Mouse (Mus musculus) testis, adult 2 months (tissue): ENCODE measurements around the gene Spcs3. TPM values are rescaled to one million over a fixed set of nuclear protein-coding genes. Genes with fewer than 3 reads are reported as not detected.

ENCODE experiments used
- H3K27ac ChIP-seq: fragments of 200-500 bp; 2 replicates; pipeline ENCODE4 v1.5.1; 2012; ENCODE audit warnings: low read depth, low read length; ENCODE audit not compliant: control insufficient read depth, insufficient read depth
- H3K27me3 ChIP-seq: fragments of 200-500 bp; 2 replicates; pipeline ENCODE4 v1.6.1; 2012; ENCODE audit warnings: mild to moderate bottlenecking, low read length, moderate library complexity; ENCODE audit not compliant: control insufficient read depth, insufficient read depth
- H3K36me3 ChIP-seq: fragments of 200-500 bp; 2 replicates; pipeline ENCODE4 v1.6.1; 2012; ENCODE audit warnings: mild to moderate bottlenecking, low read length; ENCODE audit not compliant: control insufficient read depth, insufficient read depth
- H3K4me1 ChIP-seq: fragments of 200-500 bp; 2 replicates; pipeline ENCODE4 v1.6.1; 2012; ENCODE audit warnings: low read length; ENCODE audit not compliant: control insufficient read depth, insufficient read depth
- H3K4me3 ChIP-seq: fragments of 200-500 bp; 2 replicates; pipeline ENCODE4 v1.5.1; 2012; ENCODE audit warnings: low read depth, mild to moderate bottlenecking, low read length, moderate library complexity, mixed read lengths; ENCODE audit not compliant: control insufficient read depth
- CTCF ChIP-seq: fragments of 200-500 bp; IDR thresholded peaks from 2 replicates; pipeline ENCODE4 v1.5.1; 2012; ENCODE audit warnings: low read depth, mild to moderate bottlenecking, inconsistent platforms, low read length, moderate library complexity; ENCODE audit not compliant: control insufficient read depth, insufficient read depth, insufficient replicate concordance
- POLR2A ChIP-seq: fragments of 200-500 bp; IDR thresholded peaks from 2 replicates; pipeline ENCODE4 v1.6.1; 2012; ENCODE audit warnings: low read depth, mild to moderate bottlenecking, inconsistent platforms, low read length, moderate library complexity; ENCODE audit not compliant: control insufficient read depth
- polyA plus RNA-seq: library from polyadenylated mRNA; depleted of rRNA; stranded (reverse); fragments of >200 nt; gene quantifications from 2 replicates; pipeline ENCODE4 v1.2.3, GENCODE M21; 2012; rRNA removed

The Spcs3 gene
- 7.3 and 10.4 TPM in 2 replicates for polyA plus RNA-seq

DNA sequence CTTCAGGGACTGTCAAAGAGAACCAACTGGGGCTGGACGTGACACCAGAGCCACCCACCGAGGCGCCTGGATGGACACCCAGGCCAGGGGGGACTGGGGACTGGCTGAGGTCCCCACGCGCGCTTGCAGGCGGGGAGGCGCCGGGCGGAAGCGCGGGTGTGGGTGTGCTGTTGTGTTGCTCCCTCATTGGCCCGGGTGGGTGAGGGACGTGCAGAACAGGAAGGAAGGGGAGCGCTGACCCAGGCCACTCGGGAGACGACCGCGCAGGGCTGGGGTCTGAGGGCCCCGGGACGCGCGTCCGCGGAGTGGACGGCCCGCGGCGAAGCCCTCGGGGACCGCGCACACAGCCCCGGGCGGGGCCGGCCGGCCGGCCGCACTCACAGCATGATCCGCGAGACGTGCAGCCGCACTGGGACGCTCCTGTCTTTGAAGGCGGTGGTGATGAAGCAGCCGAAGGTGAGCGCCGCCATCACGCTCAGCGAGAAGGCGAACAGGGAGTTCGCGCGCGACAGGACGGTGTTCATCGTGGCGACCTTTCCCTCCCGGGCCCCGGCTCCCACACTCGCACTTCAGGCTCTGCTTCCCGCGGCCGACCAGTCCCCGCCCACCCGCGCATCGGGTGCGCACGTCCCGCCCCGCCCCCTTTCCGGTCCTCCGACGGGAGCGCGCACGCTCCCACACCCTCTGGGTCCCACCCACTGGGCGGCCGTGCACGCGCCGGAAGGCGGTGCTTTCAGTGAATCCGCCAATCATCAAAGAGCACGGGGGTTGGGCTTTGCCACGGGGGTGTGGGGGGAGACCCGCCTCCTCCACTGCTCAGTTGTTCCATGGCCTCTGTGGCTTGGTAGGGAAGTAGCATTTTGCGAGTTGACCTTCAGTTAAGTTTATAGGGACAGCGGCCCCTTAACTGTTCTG lies at the start of gene Spcs3, which contains the start of gene Asb5:
Gene Spcs3, minus strand, starts transcription at position 617 of the 915 bp plus-strand sequence.
Gene Asb5, plus strand, starts transcription at position 199 of the 915 bp plus-strand sequence.
- peak within 1 kb of the TSS; percentile 73 for H3K27ac ChIP-seq
- TF ChIP-seq POLR2A, result peak; percentile 60; the same call in 1 of the 2 replicates
- TF ChIP-seq CTCF, result no peak
- no peaks in the 10 kb centered on the region; the same call in 1 of the 2 replicates for H3K36me3 ChIP-seq
- H3K4me1 ChIP-seq, result peaks cover 2% of the 10 kb centered on the region; the same call in 1 of the 2 replicates
- H3K4me3 ChIP-seq, result peak within 1 kb of the TSS; percentile 97
- no peaks in the 10 kb centered on the region for H3K27me3 ChIP-seq

DNA sequence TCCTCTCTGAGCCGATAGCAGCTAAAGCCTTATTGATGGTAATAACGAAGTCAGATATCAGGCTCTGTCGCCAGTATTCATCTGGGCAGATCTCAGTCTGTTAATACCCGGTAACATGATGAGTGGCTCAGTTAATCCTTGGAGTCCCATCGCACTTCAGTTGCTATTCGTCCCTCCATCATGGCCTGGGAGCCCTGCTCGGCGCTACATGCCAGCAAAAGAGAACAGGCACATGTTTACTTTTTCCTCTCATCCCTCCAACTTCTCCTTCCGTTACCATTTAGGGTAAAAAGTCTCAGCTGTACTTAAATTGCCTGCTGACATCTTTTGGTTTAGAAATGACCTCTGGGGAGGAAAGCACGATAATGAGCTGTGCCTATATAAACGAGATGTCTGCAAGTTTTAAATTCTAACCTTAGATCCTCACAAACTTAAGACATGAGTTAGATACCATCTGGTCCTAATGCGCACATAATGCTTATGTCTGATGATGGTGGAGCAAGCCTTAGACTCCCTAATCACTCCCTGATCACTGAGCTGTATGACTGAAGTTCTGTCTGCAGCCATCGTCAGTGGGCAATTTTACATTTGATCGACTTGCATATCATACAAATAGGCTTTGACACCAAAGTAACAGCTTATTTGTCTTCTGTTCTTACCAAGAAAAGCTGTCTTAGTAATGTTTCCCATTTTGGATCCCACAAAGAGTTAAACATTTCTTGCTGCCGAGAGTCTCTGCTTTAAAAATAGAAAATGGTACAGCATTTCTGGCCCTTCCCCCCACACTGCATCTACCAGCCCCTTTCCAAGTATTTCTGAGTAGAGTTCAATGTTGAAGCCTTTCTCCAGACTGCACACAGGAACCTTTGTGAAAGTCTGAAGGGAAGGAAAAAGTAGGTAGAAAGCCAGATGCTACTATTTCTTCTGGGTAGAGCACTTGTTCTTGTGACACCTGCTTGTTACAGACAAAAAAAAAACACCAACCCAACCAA lies 41.1 kb upstream of the Spcs3 start:
- TF ChIP-seq CTCF (no peak), POLR2A (no peak)
- H3K27me3 ChIP-seq, result no peaks in the 10 kb centered on the region
- H3K4me1 ChIP-seq, result no peaks in the 10 kb centered on the region
- H3K4me3 ChIP-seq, result no peak overlapping the region
- H3K36me3 ChIP-seq, result no peaks in the 10 kb centered on the region
- H3K27ac ChIP-seq, result no peak overlapping the region

DNA sequence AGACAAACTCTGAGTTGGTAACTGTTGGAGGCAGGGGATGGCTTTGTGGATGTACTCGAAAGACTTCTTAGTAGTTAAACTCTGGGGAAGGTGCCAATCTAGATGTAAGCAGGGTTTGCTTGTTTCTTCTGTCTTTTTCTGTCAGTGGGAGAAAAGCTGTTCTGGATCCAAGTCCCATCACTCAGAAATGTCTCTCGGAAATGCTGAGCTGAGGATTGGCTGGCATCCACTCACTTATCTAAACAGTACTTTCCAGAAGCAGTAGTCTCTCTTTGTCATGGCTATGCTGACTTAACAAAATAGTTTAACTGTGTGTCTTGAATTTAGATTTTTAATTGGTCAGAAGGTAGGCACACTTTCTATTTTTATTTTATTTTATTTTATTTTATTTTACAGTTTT lies 37.4 kb upstream of the Spcs3 start:
- no peak overlapping the region for H3K27ac ChIP-seq
- H3K27me3 ChIP-seq, result no peaks in the 10 kb centered on the region
- H3K4me3 ChIP-seq, result no peak overlapping the region
- H3K4me1 ChIP-seq, result no peaks in the 10 kb centered on the region
- TF ChIP-seq POLR2A, result no peak
- no peak for TF ChIP-seq CTCF
- no peaks in the 10 kb centered on the region for H3K36me3 ChIP-seq

DNA sequence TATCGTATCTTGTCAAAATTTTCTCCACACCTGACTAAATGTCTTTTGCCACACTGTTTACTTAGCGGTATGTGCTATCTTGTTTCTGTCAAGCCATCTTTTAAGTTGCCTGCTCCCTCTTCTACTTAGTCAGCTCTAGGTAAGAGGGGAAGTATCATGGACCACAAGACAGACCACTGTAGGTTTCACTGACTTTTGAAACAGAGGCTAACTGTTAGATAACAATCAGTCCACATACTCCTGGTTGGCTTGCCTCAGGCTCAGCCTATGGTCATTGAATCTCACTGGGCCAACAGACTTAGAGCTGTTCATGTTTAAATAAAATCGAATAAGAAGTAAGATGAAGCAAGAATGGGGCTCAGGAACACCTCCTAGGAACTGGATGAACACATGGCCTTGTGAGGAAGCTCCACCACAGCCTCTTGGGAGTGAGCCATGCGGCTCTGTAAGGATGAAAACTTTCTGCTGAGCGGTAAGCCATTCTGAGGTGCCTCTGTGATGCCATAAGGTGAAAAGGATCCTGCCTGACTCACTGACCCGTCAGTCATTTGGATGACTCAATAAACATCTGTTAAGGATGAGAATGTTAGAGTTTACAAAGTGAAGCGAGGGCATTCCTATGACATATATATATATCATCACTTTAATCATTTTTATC lies 35.9 kb upstream of the Spcs3 start:
- TF ChIP-seq CTCF (no peak), POLR2A (no peak)
- no peak overlapping the region for H3K27ac ChIP-seq
- no peaks in the 10 kb centered on the region for H3K4me1 ChIP-seq
- H3K36me3 ChIP-seq, result no peaks in the 10 kb centered on the region
- no peaks in the 10 kb centered on the region for H3K27me3 ChIP-seq
- H3K4me3 ChIP-seq, result no peak overlapping the region

DNA sequence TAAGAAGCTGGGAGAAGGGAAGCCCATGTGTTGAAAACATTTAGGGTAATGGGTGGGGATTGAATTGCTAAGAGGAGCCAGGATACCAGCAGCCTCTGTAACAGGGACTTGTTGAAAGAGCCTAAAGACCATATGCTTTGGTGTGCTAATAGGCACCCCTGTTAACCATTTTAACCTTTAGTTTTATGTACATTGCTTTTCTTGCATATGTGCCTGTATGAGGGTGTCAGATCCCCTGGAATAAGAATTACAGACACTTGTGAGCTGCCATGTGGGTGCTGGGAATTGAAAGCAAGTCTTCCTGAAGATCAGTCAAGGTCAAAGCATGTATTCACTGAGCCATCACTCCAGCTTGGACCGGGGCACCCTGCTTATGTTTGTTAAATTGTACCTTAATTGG lies 35.4 kb upstream of the Spcs3 start:
- H3K27ac ChIP-seq, result no peak overlapping the region
- no peaks in the 10 kb centered on the region for H3K27me3 ChIP-seq
- no peak overlapping the region for H3K4me3 ChIP-seq
- H3K36me3 ChIP-seq, result no peaks in the 10 kb centered on the region
- no peaks in the 10 kb centered on the region for H3K4me1 ChIP-seq
- no peak for TF ChIP-seq CTCF
- TF ChIP-seq POLR2A, result no peak

DNA sequence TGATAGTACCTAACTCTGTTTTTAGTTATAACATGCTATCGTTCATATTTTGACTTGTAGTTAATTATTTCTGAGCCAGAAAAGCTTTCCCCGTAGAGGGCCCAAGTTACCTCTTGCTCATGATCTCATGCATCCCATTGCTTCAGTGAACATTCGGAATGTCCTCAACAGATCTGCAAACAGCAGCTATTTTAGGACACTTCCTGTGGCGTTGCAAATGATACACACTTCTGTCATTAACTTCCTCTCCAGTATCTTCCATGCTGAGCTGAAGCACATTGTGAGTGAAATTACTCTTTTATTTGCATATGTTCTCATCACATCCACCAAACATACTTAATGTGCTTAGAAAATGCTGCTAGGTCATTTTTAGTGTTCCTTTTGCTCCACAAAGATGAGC lies 32.3 kb upstream of the Spcs3 start:
- H3K36me3 ChIP-seq, result no peaks in the 10 kb centered on the region
- TF ChIP-seq POLR2A (no peak), CTCF (no peak)
- no peak overlapping the region for H3K4me3 ChIP-seq
- H3K4me1 ChIP-seq, result no peaks in the 10 kb centered on the region
- H3K27ac ChIP-seq, result no peak overlapping the region
- H3K27me3 ChIP-seq, result no peaks in the 10 kb centered on the region

DNA sequence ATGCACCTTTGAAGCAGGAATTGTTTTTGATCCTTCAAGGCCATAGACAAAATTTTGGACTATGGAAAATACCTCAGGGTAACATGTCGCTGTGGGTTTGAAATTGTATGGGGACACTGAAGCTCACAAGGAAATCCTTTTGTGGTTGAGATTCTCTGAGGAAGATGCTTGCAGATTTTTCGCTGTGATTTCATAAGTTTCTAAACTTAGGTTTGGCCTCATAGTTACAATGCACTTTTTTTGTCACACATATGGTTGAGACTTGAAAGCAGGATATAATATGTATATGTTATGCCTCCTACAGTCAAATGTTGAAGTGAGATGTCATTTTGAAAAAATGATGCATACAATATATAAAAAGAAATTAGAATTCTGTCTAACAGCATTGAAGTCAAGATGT lies 25.1 kb upstream of the Spcs3 start:
- no peaks in the 10 kb centered on the region for H3K27me3 ChIP-seq
- no peaks in the 10 kb centered on the region for H3K4me1 ChIP-seq
- H3K4me3 ChIP-seq, result no peak overlapping the region
- H3K27ac ChIP-seq, result no peak overlapping the region
- TF ChIP-seq CTCF (no peak), POLR2A (no peak)
- no peaks in the 10 kb centered on the region for H3K36me3 ChIP-seq
